Mouse (Mus musculus) adrenal gland, adult 18-20 months (tissue): ENCODE data around the gene Tcf15. TPM values are rescaled to one million over a fixed set of nuclear protein-coding genes. Genes with fewer than 3 reads are reported as not detected.

Experiments used
- DNase-seq, 2 experiments: peaks; one replicate each; pipeline ENCODE4 v3.0.0; 2021 to 2022; ENCODE audit warnings: low spot score in 2 of 2
- total RNA-seq, 2 experiments: library from RNA; stranded (reverse); gene quantifications; 1 replicate in 1 of 2; 2 replicates in 1 of 2; pipeline ENCODE4 v1.2.3; 2021

Tcf15 gene
- total RNA-seq, 2 experiments from 2014 or later = 1.9 to 4.3 TPM

GRCm38 (mm10) chr2:152166257-152166656 lies 22.9 kb downstream of the Tcf15 start:
- DNase-seq = no peak

DNA sequence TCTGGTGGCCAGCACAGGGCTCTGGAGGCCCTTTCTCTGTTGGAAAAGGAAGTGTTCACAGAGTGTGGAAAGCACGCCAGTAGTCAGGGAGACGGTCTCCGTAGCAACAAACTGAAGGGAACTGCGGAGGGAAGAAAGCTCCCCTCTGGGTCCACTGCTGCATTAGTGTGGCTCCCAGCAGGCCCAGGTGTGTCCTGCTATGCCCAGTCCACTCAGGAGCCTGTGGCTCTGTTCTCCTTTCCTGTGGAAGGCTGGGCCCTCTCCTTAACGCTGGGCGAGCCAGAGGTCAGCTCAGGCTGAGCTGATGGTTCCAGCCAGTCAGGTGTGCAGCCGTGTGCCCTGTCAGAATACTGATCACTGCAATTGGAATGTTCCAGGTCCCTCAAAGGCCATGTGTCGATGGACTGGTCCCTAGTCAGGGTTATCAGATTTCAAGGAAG lies 24.5 kb downstream of the Tcf15 start:
- no peak for DNase-seq

GRCm38 (mm10) chr2:152169377-152169776 lies 26.0 kb downstream of the Tcf15 start:
- DNase-seq = no peak

- no peak for DNase-seq
Observed at GRCm38 (mm10) chr2:152174861-152175260, 31.5 kb downstream of the Tcf15 start.

DNA sequence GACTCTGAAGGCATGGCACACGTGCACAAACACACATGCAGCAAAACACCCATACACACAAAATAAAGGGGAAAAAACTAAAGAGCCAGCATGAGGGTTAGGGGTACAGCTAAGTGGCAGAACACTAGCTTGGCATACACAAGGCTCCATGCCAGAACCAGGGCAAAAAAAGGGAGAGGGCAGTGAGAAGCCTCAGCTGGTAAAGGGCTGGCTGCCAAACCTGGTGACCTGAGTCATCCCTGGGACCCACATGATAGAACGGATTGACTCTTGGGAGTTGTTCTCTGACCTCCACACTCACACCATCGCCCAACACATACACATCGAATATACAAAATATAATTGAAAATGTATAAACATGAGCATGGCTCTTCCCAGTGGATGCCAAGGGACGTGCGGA lies 33.3 kb downstream of the Tcf15 start:
- DNase-seq = no peak

DNA sequence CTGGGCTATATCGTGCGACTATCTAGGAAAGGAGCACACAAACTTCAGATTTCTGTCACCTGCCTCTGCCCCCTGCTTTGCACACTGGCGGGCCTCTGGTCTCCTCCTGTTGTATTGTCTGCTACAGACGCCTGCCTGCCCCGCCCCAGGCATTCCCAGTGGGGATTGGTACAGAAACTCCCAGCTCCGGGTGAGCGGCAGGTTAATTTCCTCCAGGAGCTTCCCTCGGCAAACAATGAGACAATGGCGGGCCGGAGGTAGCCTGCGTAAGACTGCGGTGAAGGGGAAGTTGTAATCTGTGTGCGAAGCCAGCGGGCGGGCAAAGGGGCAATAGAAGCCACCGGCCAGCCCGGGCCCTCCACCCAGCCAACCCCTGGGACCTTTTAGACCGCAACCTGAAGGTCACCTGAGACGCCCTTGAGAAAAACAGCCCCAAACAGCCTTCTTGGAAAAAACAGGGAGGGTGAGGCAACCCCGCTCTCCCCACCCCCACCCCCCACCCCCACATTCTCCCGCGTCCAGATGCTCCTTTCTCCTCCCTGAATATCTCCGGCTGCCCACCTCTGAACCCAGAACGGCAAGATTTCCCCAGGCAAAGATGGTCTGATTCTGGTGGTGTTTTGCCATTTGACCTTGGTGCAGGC lies 33.9 kb downstream of the Tcf15 start:
- peak; percentile 7 to 31 for DNase-seq

DNA sequence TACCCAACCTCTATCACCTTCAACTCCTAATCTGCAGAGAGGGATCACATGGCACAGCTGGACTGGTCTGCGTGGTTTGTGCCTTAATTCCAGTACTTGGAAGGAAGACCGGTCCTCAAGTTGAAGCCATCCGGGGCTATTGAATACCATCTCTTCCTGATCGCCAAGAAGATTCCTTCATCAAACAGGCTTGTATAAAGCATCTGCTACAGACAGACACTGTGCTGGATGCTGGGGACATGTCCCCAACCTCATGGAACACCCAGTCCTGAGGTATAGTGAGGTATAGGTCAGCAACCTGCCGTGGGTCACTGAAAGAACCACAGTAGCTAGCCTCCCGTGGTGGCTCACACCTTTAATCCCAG lies 34.4 kb downstream of the Tcf15 start:
- no peak for DNase-seq

- no peak for DNase-seq
Observed at GRCm38 (mm10) chr2:152178345-152178744, 35.0 kb downstream of the Tcf15 start.

GRCm38 (mm10) chr2:152179301-152179700 lies 35.9 kb downstream of the Tcf15 start:
- no peak for DNase-seq

DNA sequence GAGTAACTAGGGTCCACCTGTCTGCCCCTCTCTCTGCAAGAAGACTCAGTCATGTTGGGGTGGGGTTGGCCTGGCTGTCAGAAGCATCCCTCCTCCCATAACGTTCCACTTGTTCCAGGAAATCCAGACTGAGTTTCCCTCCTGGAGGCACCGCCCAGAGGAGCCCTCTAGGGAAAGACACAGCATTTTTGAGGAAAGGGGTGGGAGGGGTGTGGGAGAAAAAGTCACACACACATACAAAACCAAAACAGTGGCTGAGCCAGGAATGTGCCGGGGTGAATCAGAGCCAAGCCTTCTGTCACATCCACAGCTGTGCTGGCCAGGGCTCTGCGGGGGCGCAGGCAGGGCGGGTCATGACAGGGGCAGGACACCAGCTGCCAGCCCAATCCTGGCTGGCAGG lies 37.0 kb downstream of the Tcf15 start:
- peak; percentile 18 to 63 for DNase-seq

GRCm38 (mm10) chr2:152187132-152187531 lies 43.8 kb downstream of the Tcf15 start:
- no peak for DNase-seq

DNA sequence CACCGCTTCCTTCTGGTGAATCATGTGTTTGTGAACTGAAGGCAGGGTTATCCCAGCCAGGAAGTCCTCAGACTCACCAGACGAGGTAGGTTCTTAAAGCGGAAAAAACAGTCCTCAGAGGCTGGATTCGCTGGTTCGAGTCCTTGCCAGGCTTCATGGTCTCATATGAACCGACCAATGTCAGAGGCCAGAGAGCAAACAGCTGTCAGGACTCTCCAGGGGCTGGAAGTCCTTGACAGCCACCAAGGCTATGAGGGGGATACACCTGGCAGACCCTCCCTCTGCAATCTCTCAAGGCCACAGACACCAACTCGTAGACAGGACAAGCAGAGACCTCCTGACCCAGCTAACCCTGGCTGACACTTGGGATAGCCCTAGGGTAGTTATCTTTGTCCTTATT lies 45.9 kb downstream of the Tcf15 start:
- DNase-seq = peak in 1 of 2 experiments; percentile 12

GRCm38 (mm10) chr2:152189640-152190039 lies 46.3 kb downstream of the Tcf15 start:
- DNase-seq = no peak

DNA sequence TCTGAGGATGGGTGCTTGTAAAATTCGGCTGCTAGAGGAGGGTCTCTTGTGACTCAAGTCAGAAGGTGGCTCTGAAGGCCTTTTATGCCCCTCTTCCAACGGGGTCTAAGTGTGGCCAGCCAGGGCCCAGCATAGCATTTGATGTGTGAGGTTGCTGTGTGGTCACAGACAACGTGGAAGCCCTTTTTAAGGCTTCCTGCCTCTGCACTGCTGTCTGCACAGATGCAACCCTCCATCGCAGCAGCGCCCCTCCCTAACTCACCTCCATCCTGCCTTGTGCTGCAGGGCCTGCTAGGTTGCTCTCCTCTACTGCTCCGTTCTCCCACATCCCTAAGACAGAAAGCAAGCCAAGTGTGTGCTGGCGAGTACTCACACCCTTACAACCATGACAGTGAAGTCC lies 46.8 kb downstream of the Tcf15 start:
- DNase-seq = no peak

- DNase-seq = no peak
Observed at GRCm38 (mm10) chr2:152192591-152193345, 49.4 kb downstream of the Tcf15 start.

GRCm38 (mm10) chr2:152193346-152193710 lies 50.0 kb downstream of the Tcf15 start:
- no peak for DNase-seq

DNA sequence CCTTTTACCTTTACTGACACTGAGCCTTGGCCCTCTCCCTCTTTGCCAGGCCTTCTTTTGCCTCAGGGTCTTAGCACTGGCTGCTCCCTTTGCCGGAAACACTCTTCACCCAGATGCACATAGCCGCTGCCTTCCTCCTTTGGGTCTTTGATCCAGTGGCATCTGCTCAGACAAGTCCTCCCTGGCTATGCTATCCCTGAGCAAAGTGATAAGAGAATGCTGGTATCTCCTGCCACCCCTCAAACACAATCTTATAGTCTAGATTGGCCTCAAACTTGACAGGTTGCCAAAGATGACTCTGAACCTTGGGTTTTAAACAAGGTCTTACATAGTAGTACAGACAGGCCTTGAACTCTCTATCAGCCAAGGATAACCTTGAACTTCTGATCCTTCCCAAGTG lies 51.2 kb downstream of the Tcf15 start:
- no peak for DNase-seq

GRCm38 (mm10) chr2:152196896-152197295 lies 53.5 kb downstream of the Tcf15 start:
- no peak for DNase-seq

DNA sequence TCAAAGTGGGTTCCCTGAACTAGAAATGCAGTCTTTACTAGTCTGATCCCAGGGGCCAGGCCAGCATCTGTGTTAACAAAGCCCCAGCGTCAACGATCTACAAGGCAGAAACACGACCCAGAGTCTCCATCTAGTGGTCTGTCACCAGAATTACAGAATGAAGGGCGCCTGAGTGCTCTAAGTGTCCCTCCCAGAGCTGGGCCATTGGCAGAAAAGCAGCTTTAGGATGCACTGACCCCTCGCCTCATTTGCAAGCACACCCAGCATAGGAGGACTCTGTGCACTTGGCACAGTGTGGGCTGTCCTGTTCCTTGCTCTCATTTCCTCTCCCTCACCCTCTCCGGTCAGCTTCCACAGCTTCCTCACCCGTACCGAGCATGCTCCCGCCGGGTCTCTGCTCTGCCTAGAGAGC lies 53.9 kb downstream of the Tcf15 start:
- DNase-seq = peak; percentile 33 to 53
